Comparison of ENCODE assay signal across 8 mouse cellular contexts in genomic region chr3:88177106-88177505, GRCm38 (mm10). TPM values are rescaled to one million over a fixed set of nuclear protein-coding genes. Genes with fewer than 3 reads are reported as not detected.
DNase-seq lines count a peak whose midpoint lies in the region; ATAC-seq and TF ChIP-seq lines count a peak whose summit lies in the region.

No protein-coding gene starts in this region.

- TF ChIP-seq CTCF in cerebellum, adult 2 months (IDR thresholded peaks at IDR 0.05; ENCODE audit: borderline replicate concordance, insufficient read depth, low read depth, low read length), result no peak
- TF ChIP-seq CTCF in embryonic fibroblast, embryonic 13.5 days (IDR thresholded peaks at IDR 0.05; ENCODE audit: borderline replicate concordance, insufficient read depth, low read length), result no peak

- peak overlapping the region; percentile 83 for H3K9ac ChIP-seq in hindbrain, embryonic 16.5 days (ENCODE audit: low read depth, low read length)
- H3K9ac ChIP-seq in neural tube, embryonic 12.5 days, result peak overlapping the region; percentile 68

- peak overlapping the region; percentile 77 for H3K4me2 ChIP-seq in hindbrain, embryonic 16.5 days (ENCODE audit: low read length)
- H3K4me2 ChIP-seq in neural tube, embryonic 12.5 days (replicated peaks), result peak overlapping the region; percentile 70

- H3K9me3 ChIP-seq in hindbrain, embryonic 16.5 days (ENCODE audit: control insufficient read depth, low read length), result no peaks in the 10 kb centered on the region
- no peaks in the 10 kb centered on the region for H3K9me3 ChIP-seq in neural tube, embryonic 12.5 days

- 33% methylated on average over 5 of the region's 5 CpGs for WGBS in cerebellum, adult 2 months
- WGBS in hindbrain, embryonic 16.5 days, result 70% methylated on average over 5 of the region's 5 CpGs
- 79% methylated on average over 5 of the region's 5 CpGs for WGBS in neural tube, embryonic 12.5 days

- ATAC-seq in cerebellum, adult (ENCODE audit: insufficient number of reproducible peaks, low FRiP score, low TSS enrichment), result no peak
- no peak for ATAC-seq in hindbrain, embryonic 16.5 days
- no peak for ATAC-seq in neural tube, embryonic 12.5 days (ENCODE audit: low FRiP score, low read depth)

- H3K4me3 ChIP-seq in cerebellum, adult 2 months (replicated peaks; ENCODE audit: insufficient read depth, low read depth, low read length), result peak overlapping the region; percentile 69
- H3K4me3 ChIP-seq in embryonic fibroblast, embryonic 13.5 days (ENCODE audit: insufficient read depth, low read length), result no peak overlapping the region
- H3K4me3 ChIP-seq in hindbrain, embryonic 16.5 days (ENCODE audit: low read length), result peak overlapping the region; percentile 57
- peak overlapping the region; percentile 49 for H3K4me3 ChIP-seq in neural tube, embryonic 12.5 days

- H3K27me3 ChIP-seq in cerebellum, adult 2 months (ENCODE audit: control insufficient read depth, insufficient read depth, low read length), result no peaks in the 10 kb centered on the region
- no peaks in the 10 kb centered on the region for H3K27me3 ChIP-seq in hindbrain, embryonic 16.5 days (replicated peaks; ENCODE audit: control insufficient read depth, insufficient read depth, low read length)
- H3K27me3 ChIP-seq in neural tube, embryonic 12.5 days (replicated peaks), result peaks cover 3% of the 10 kb centered on the region; the same call in 1 of the 2 replicates

- no peaks in the 10 kb centered on the region for H3K36me3 ChIP-seq in hindbrain, embryonic 16.5 days (ENCODE audit: control insufficient read depth, insufficient read depth, low read length)
- peaks cover 17% of the 10 kb centered on the region for H3K36me3 ChIP-seq in neural tube, embryonic 12.5 days

- no peak for DNase-seq in cerebellum, adult 2 months
- DNase-seq in 416B (ENCODE audit: low read depth), result peak; percentile 72
- no peak for DNase-seq in retina, embryonic 14.5 days (ENCODE audit: low spot score)
- DNase-seq in spleen, postnatal 36 days (ENCODE audit: low spot score in 2 of 2), result no peak

- TF ChIP-seq POLR2A in cerebellum, adult 2 months (IDR thresholded peaks at IDR 0.05; ENCODE audit: borderline replicate concordance, insufficient read depth, low read length), result no peak
- no peak for TF ChIP-seq POLR2A in embryonic fibroblast, embryonic 13.5 days (IDR thresholded peaks at IDR 0.05; ENCODE audit: low read depth, low read length)

- H3K27ac ChIP-seq in cerebellum, adult 2 months (ENCODE audit: insufficient read depth, low read length), result peak overlapping the region; percentile 40; the same call in 1 of the 2 replicates
- H3K27ac ChIP-seq in embryonic fibroblast, embryonic 13.5 days (ENCODE audit: insufficient read depth, low read length), result peak overlapping the region; percentile 94
- peak overlapping the region; percentile 98 for H3K27ac ChIP-seq in hindbrain, embryonic 16.5 days (ENCODE audit: low read depth, low read length)
- H3K27ac ChIP-seq in neural tube, embryonic 12.5 days, result peak overlapping the region; percentile 83; the same call in 1 of the 2 replicates

- H3K4me1 ChIP-seq in cerebellum, adult 2 months (ENCODE audit: control insufficient read depth, insufficient read depth, low read length), result peaks cover 20% of the 10 kb centered on the region
- H3K4me1 ChIP-seq in embryonic fibroblast, embryonic 13.5 days (ENCODE audit: control insufficient read depth, insufficient read depth, low read length), result peaks cover 9% of the 10 kb centered on the region
- H3K4me1 ChIP-seq in hindbrain, embryonic 16.5 days (ENCODE audit: control insufficient read depth, insufficient read depth, low read depth, low read length), result peaks cover 6% of the 10 kb centered on the region
- H3K4me1 ChIP-seq in neural tube, embryonic 12.5 days, result peaks cover 7% of the 10 kb centered on the region; the same call in 1 of the 2 replicates

RNA-seq across cellular contexts. Expression of gene Mef2d, which starts 34.9 kb away (rescaled TPM):
- polyA plus RNA-seq in cerebellum, adult 2 months (2012; rRNA removed), result 102 and 116 TPM in 2 replicates
- 49.1 and 57.0 TPM in 2 replicates for polyA plus RNA-seq in embryonic fibroblast, embryonic 13.5 days (2011; ENCODE audit: insufficient read length, low read depth, missing spikeins)
- 16.4 and 24.1 TPM in 2 replicates for polyA plus RNA-seq in hindbrain, embryonic 16.5 days (2015; fragmentation: Nextera tagmentation; extraction: Ambion mirVana)
- 17.6 and 19.8 TPM in 2 replicates for polyA plus RNA-seq in neural tube, embryonic 12.5 days (2016; fragmentation: Nextera tagmentation; extraction: Ambion mirVana)

Comparison
In these comparisons a context has a peak if more than half of its experiments do, and no peak if none do; other contexts are left out.
1. H3K27ac ChIP-seq: peak in every context shown above with its lines; median percentile 98 in hindbrain, embryonic 16.5 days; 94 in embryonic fibroblast, embryonic 13.5 days; 83 in neural tube, embryonic 12.5 days; 40 in cerebellum, adult 2 months.